Mouse (Mus musculus): Measurements from ENCODE around the gene Ino80b. TPM values are rescaled to one million over a fixed set of nuclear protein-coding genes. Genes with fewer than 3 reads are reported as not detected.
"Not testable (repeated sequence)": the region's sequence is repeated elsewhere in the genome, so short reads cannot be mapped to it uniquely, and the experiment has no call there.

Gene Ino80b
- total RNA-seq (2021) = 10 to 100 TPM in 1 of 2 experiments, 1 to 10 TPM in 1; 4.8 to 14.0 TPM
- long read RNA-seq, experiment 1, transcript Ino80b-202 (5 exons, 1,503 nt) = major isoform, 7 of 9 reads
- long read RNA-seq, experiment 1, partial matches to known transcripts = 2 of 9 reads
- long read RNA-seq, experiment 1, other reads (novel, unspliced or antisense) = 0 of 9 reads
- long read RNA-seq, experiment 2, transcript Ino80b-202 (5 exons, 1,503 nt) = major isoform, 21 of 23 reads
- long read RNA-seq, experiment 2, partial matches to known transcripts = 1 of 23 reads
- long read RNA-seq, experiment 2, other reads (novel, unspliced or antisense) = 1 of 23 reads

- no peak for DNase-seq
These were observed at the start of gene Ino80b for GRCm38 (mm10) chr6:83125331-83125730. Gene Ino80b (minus strand): TSS chr6:83125431.

GRCm38 (mm10) chr6:83172240-83172920 is 47.1 kb upstream of the Ino80b start:
- DNase-seq = no peak

- no peak for DNase-seq
These were observed 45.8 kb upstream of the Ino80b start for GRCm38 (mm10) chr6:83171063-83171462.

GRCm38 (mm10) chr6:83169872-83170271 is 44.6 kb upstream of the Ino80b start:
- DNase-seq = no peak

GRCm38 (mm10) chr6:83166243-83166630 is 41.0 kb upstream of the Ino80b start:
- no peak for DNase-seq

GRCm38 (mm10) chr6:83165607-83166242 is 40.5 kb upstream of the Ino80b start, which contains the start of gene Dctn1:
Gene Dctn1 (plus strand): TSS chr6:83165920.
- DNase-seq = peak; percentile 89

- no peak for DNase-seq
These were observed 39.9 kb upstream of the Ino80b start for GRCm38 (mm10) chr6:83165026-83165606.

- DNase-seq = no peak
These were observed 37.5 kb upstream of the Ino80b start for GRCm38 (mm10) chr6:83162701-83163100.

GRCm38 (mm10) chr6:83161921-83162641 is 36.9 kb upstream of the Ino80b start:
- DNase-seq = no peak

GRCm38 (mm10) chr6:83161442-83161841 is 36.2 kb upstream of the Ino80b start:
- no peak for DNase-seq

GRCm38 (mm10) chr6:83159456-83159855 is 34.2 kb upstream of the Ino80b start:
- DNase-seq = not testable (repeated sequence)

- no peak for DNase-seq
These were observed 31.0 kb upstream of the Ino80b start, which contains the start of the genes Wdr54 and 1700003E16Rik for GRCm38 (mm10) chr6:83156259-83156684. Gene Wdr54 (minus strand): TSS chr6:83156397. Gene 1700003E16Rik (plus strand): TSS chr6:83156404.

- no peak for DNase-seq
These were observed 30.5 kb upstream of the Ino80b start for GRCm38 (mm10) chr6:83155552-83156238.

- DNase-seq = no peak
These were observed 28.3 kb upstream of the Ino80b start for GRCm38 (mm10) chr6:83153485-83153884.

- DNase-seq = no peak
These were observed 27.8 kb upstream of the Ino80b start for GRCm38 (mm10) chr6:83153038-83153437.

- no peak for DNase-seq
These were observed 26.5 kb upstream of the Ino80b start for GRCm38 (mm10) chr6:83151721-83152120.

- no peak for DNase-seq
These were observed 22.0 kb upstream of the Ino80b start for GRCm38 (mm10) chr6:83147280-83147679.

GRCm38 (mm10) chr6:83145805-83146204 is 20.6 kb upstream of the Ino80b start:
- DNase-seq = no peak

- DNase-seq = no peak
These were observed 20.0 kb upstream of the Ino80b start for GRCm38 (mm10) chr6:83145209-83145608.

GRCm38 (mm10) chr6:83142886-83143285 is 17.7 kb upstream of the Ino80b start:
- DNase-seq = no peak

GRCm38 (mm10) chr6:83142211-83142731 is 17.0 kb upstream of the Ino80b start:
- no peak for DNase-seq
